Mouse (Mus musculus) bone marrow macrophage, adult 2 months (primary cell): ENCODE measurements around the gene Gtf3c5.

Experiments used
- CTCF ChIP-seq: IDR thresholded peaks from 2 replicates; pipeline ENCODE4 v1.5.1; 2012; ENCODE audit warnings: low read depth, mild to moderate bottlenecking, low read length, moderate library complexity
- POLR2A ChIP-seq: IDR thresholded peaks from 2 replicates; pipeline ENCODE4 v1.6.1; 2012; ENCODE audit warnings: mild to moderate bottlenecking, low read depth, low read length, borderline replicate concordance

DNA sequence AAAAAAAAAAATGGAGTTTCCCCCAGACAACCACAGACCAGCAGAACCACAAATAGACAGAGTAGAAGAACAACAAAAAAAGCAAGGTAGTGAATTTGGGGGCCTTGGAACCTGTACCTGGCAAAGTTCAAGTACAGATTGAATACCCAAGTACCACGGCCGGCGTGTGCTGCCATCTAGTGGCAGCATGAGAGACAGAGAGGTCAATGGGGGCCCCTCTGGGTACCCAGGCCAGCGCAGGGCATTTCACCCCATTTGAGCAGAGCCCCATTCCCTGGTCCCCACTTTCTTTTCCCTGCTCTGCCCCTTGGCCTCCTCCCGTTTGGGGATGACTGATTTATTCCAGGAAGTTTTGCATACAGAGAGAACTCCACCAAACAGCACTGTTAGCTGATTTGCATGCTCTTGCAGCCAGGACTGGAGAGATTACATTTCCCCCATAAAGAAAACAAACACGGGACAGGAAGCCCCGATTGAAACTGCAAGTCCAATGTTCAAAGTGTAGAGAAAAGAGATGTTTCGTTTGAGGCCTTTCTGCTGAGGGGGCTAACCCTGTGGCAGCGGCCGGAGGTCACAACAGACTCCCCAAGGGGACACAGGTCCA, 39.1 kb upstream of the Gtf3c5 start:
- TF ChIP-seq CTCF, result peak; percentile 96
- no peak for TF ChIP-seq POLR2A
